Mouse (Mus musculus): Measurements from ENCODE around the gene Luc7l.

GRCm38 (mm10) chr17:26268851-26269250 is 16.2 kb downstream of the Luc7l start:
- TF ChIP-seq CTCF (IDR thresholded peaks at IDR 0.05; ENCODE audit: insufficient read depth, low read length), result no peak
- TF ChIP-seq POLR2A (IDR thresholded peaks at IDR 0.05; ENCODE audit: borderline replicate concordance, extremely low read depth, low read depth, low read length), result no peak

All from lung, adult 2 months (tissue).